Mouse (Mus musculus) embryonic facial prominence, embryonic 15.5 days (tissue): Measurements from ENCODE around the gene Apbb1ip. TPM values are rescaled to one million over a fixed set of nuclear protein-coding genes. Genes with fewer than 3 reads are reported as not detected.

Experiments used
- ATAC-seq: fragments of 200-750 bp; cut with Nextera tagmentation; 2 replicates; pipeline ENCODE4 v1.8.0; 2017; ENCODE audit warnings: low read depth, moderate TSS enrichment; ENCODE audit not compliant: insufficient number of reproducible peaks, low FRiP score, low TSS enrichment
- H3K27ac ChIP-seq: fragments of 300-500 bp; sonication (generic); replicated peaks from 2 replicates; pipeline ENCODE4 v1.5.1; 2015; ENCODE audit warnings: mild to moderate bottlenecking, inconsistent platforms
- H3K27me3 ChIP-seq: fragments of 300-500 bp; sonication (generic); 2 replicates; pipeline ENCODE4 v1.6.1; 2015; ENCODE audit warnings: inconsistent platforms
- H3K36me3 ChIP-seq: fragments of 300-500 bp; sonication (generic); 2 replicates; pipeline ENCODE4 v1.6.1; 2015; ENCODE audit warnings: mild to moderate bottlenecking, inconsistent platforms
- H3K4me1 ChIP-seq: fragments of 300-500 bp; sonication (generic); 2 replicates; pipeline ENCODE4 v1.6.1; 2015; ENCODE audit warnings: inconsistent platforms
- H3K4me2 ChIP-seq: fragments of 300-500 bp; sonication (generic); replicated peaks from 2 replicates; pipeline ENCODE4 v1.6.1; 2015; ENCODE audit warnings: mild to moderate bottlenecking, inconsistent platforms
- H3K4me3 ChIP-seq: fragments of 300-500 bp; sonication (generic); replicated peaks from 2 replicates; pipeline ENCODE4 v1.5.1; 2015; ENCODE audit warnings: mild to moderate bottlenecking, inconsistent platforms
- H3K9ac ChIP-seq: fragments of 300-500 bp; sonication (generic); 2 replicates; pipeline ENCODE4 v1.6.1; 2015; ENCODE audit warnings: inconsistent platforms
- H3K9me3 ChIP-seq: fragments of 300-500 bp; sonication (generic); replicated peaks from 2 replicates; pipeline ENCODE4 v1.6.1; 2016; ENCODE audit warnings: inconsistent platforms
- WGBS: fragments of 180-500 bp; shearing (Covaris S2); methylation state at CpG from one replicate; pipeline ENCODE4 v1.1.7; 2015; 5-methylcytosine and 5-hydroxymethylcytosine counted together
- polyA plus RNA-seq: library from polyadenylated mRNA; unstranded; fragments of >200 nt; fragmentation: Nextera tagmentation; extraction: Ambion mirVana; gene quantifications from 2 replicates; pipeline ENCODE4 v1.2.1, GENCODE M21; 2015

Gene Apbb1ip
- polyA plus RNA-seq, 1 experiment from 2014 or later = 3.0 TPM

GRCm38 (mm10) chr2:22776568-22777230 lies 2.8 kb downstream of the Apbb1ip start:
- Histone ChIP-seq H3K27ac (no peak overlapping the region), H3K4me2 (no peak overlapping the region)
- 74% methylated on average over 2 of the region's 2 CpGs for WGBS

GRCm38 (mm10) chr2:22777757-22778156 lies 3.9 kb downstream of the Apbb1ip start:
- 85% methylated on average over 3 of the region's 3 CpGs for WGBS
- no peaks in the 10 kb centered on the region for H3K9me3 ChIP-seq
- H3K36me3 ChIP-seq = no peaks in the 10 kb centered on the region

More at GRCm38 (mm10) chr2:22776568-22777230, 2.8 kb downstream of the Apbb1ip start:
- H3K4me3 ChIP-seq = no peak overlapping the region
- H3K9ac ChIP-seq = no peak overlapping the region
- no peak for ATAC-seq
- H3K36me3 ChIP-seq = no peaks in the 10 kb centered on the region
- H3K9me3 ChIP-seq = no peaks in the 10 kb centered on the region
- H3K27me3 ChIP-seq = no peaks in the 10 kb centered on the region; the same call in 1 of the 2 replicates
- H3K4me1 ChIP-seq = peaks cover 12% of the 10 kb centered on the region; the same call in 1 of the 2 replicates

GRCm38 (mm10) chr2:22780884-22781283 lies 7.0 kb downstream of the Apbb1ip start:
- no peak for ATAC-seq
- Histone ChIP-seq H3K27ac (no peak overlapping the region), H3K4me2 (no peak overlapping the region), H3K9me3 (no peaks in the 10 kb centered on the region), H3K9ac (no peak overlapping the region), H3K36me3 (no peaks in the 10 kb centered on the region), H3K4me3 (no peak overlapping the region), H3K4me1 (no peaks in the 10 kb centered on the region), H3K27me3 (no peaks in the 10 kb centered on the region)
- 53% methylated on average over 1 of the region's 1 CpGs for WGBS

More at GRCm38 (mm10) chr2:22777757-22778156, 3.9 kb downstream of the Apbb1ip start:
- no peaks in the 10 kb centered on the region; the same call in 1 of the 2 replicates for H3K27me3 ChIP-seq
- ATAC-seq = no peak
- peaks cover 12% of the 10 kb centered on the region; the same call in 1 of the 2 replicates for H3K4me1 ChIP-seq
- H3K4me3 ChIP-seq = no peak overlapping the region
- H3K27ac ChIP-seq = no peak overlapping the region
- H3K9ac ChIP-seq = no peak overlapping the region
- H3K4me2 ChIP-seq = no peak overlapping the region

GRCm38 (mm10) chr2:22781387-22782009 lies 7.6 kb downstream of the Apbb1ip start:
- no peaks in the 10 kb centered on the region for H3K4me1 ChIP-seq
- no peak for ATAC-seq
- no peaks in the 10 kb centered on the region for H3K36me3 ChIP-seq
- H3K9ac ChIP-seq = no peak overlapping the region
- no peak overlapping the region for H3K4me2 ChIP-seq
- H3K27me3 ChIP-seq = no peaks in the 10 kb centered on the region
- no peak overlapping the region for H3K4me3 ChIP-seq
- H3K27ac ChIP-seq = no peak overlapping the region
- 54% methylated on average over 4 of the region's 4 CpGs for whole genome bisulfite sequencing
- H3K9me3 ChIP-seq = no peaks in the 10 kb centered on the region

GRCm38 (mm10) chr2:22782057-22782456 lies 8.2 kb downstream of the Apbb1ip start:
- no peak overlapping the region for H3K9ac ChIP-seq
- no peaks in the 10 kb centered on the region for H3K4me1 ChIP-seq
- no peak overlapping the region for H3K27ac ChIP-seq
- H3K4me2 ChIP-seq = no peak overlapping the region
- no peaks in the 10 kb centered on the region for H3K27me3 ChIP-seq
- 78% methylated on average over 3 of the region's 3 CpGs for WGBS
- H3K36me3 ChIP-seq = no peaks in the 10 kb centered on the region
- H3K9me3 ChIP-seq = no peaks in the 10 kb centered on the region
- no peak for ATAC-seq
- H3K4me3 ChIP-seq = no peak overlapping the region

GRCm38 (mm10) chr2:22783137-22783638 lies 9.3 kb downstream of the Apbb1ip start:
- no peak overlapping the region for H3K4me3 ChIP-seq
- H3K36me3 ChIP-seq = no peaks in the 10 kb centered on the region
- no peaks in the 10 kb centered on the region for H3K4me1 ChIP-seq
- no peak overlapping the region for H3K4me2 ChIP-seq
- no peak for ATAC-seq
- H3K27me3 ChIP-seq = no peaks in the 10 kb centered on the region
- H3K27ac ChIP-seq = no peak overlapping the region
- no peak overlapping the region for H3K9ac ChIP-seq
- WGBS = 89% methylated on average over 2 of the region's 2 CpGs
- no peaks in the 10 kb centered on the region for H3K9me3 ChIP-seq

- no peak overlapping the region for H3K4me2 ChIP-seq
- H3K36me3 ChIP-seq = no peaks in the 10 kb centered on the region
- H3K4me1 ChIP-seq = no peaks in the 10 kb centered on the region
- no peaks in the 10 kb centered on the region for H3K27me3 ChIP-seq
- H3K9ac ChIP-seq = no peak overlapping the region
- 50% methylated on average over 3 of the region's 3 CpGs for WGBS
- no peak overlapping the region for H3K4me3 ChIP-seq
- H3K9me3 ChIP-seq = no peaks in the 10 kb centered on the region
- no peak for ATAC-seq
- H3K27ac ChIP-seq = no peak overlapping the region
Observed at GRCm38 (mm10) chr2:22784186-22784585, 10.3 kb downstream of the Apbb1ip start.

GRCm38 (mm10) chr2:22784771-22785170 lies 10.9 kb downstream of the Apbb1ip start:
- no peaks in the 10 kb centered on the region for H3K27me3 ChIP-seq
- H3K27ac ChIP-seq = no peak overlapping the region
- H3K4me2 ChIP-seq = no peak overlapping the region
- H3K9me3 ChIP-seq = no peaks in the 10 kb centered on the region
- no peaks in the 10 kb centered on the region for H3K36me3 ChIP-seq
- H3K9ac ChIP-seq = no peak overlapping the region
- ATAC-seq = no peak
- H3K4me3 ChIP-seq = no peak overlapping the region
- no peaks in the 10 kb centered on the region for H3K4me1 ChIP-seq
- 34% methylated on average over 1 of the region's 1 CpGs for WGBS

GRCm38 (mm10) chr2:22788658-22789057 lies 14.8 kb downstream of the Apbb1ip start:
- Histone ChIP-seq H3K9me3 (no peaks in the 10 kb centered on the region), H3K27ac (no peak overlapping the region), H3K4me3 (no peak overlapping the region), H3K36me3 (no peaks in the 10 kb centered on the region), H3K27me3 (no peaks in the 10 kb centered on the region), H3K4me1 (no peaks in the 10 kb centered on the region), H3K4me2 (no peak overlapping the region), H3K9ac (no peak overlapping the region)
- WGBS = 88% methylated on average over 2 of the region's 2 CpGs
- ATAC-seq = no peak

GRCm38 (mm10) chr2:22789576-22789975 lies 15.7 kb downstream of the Apbb1ip start:
- H3K9ac ChIP-seq = no peak overlapping the region
- no peak for ATAC-seq
- no peaks in the 10 kb centered on the region for H3K36me3 ChIP-seq
- no peak overlapping the region for H3K4me3 ChIP-seq
- H3K27me3 ChIP-seq = no peaks in the 10 kb centered on the region
- H3K4me2 ChIP-seq = no peak overlapping the region
- no peaks in the 10 kb centered on the region for H3K4me1 ChIP-seq
- H3K9me3 ChIP-seq = no peaks in the 10 kb centered on the region
- no peak overlapping the region for H3K27ac ChIP-seq
- WGBS = 50% methylated on average over 1 of the region's 1 CpGs

GRCm38 (mm10) chr2:22790435-22790834 lies 16.5 kb downstream of the Apbb1ip start:
- Histone ChIP-seq H3K4me1 (no peaks in the 10 kb centered on the region), H3K9me3 (no peaks in the 10 kb centered on the region), H3K27me3 (no peaks in the 10 kb centered on the region), H3K4me2 (no peak overlapping the region), H3K36me3 (no peaks in the 10 kb centered on the region), H3K9ac (no peak overlapping the region), H3K4me3 (no peak overlapping the region), H3K27ac (no peak overlapping the region)
- no peak for ATAC-seq
- WGBS = 50% methylated on average over 1 of the region's 1 CpGs
